Mouse (Mus musculus) liver, postnatal 0 days (tissue): ENCODE measurements at regions not wholly inside any gene's neighbourhood (a gene's known extent, or its start where the extent isn't known, plus 50 kb on each side); places are given as distances from the start of the nearest gene placed in this dataset.

Experiments used
- CTCF ChIP-seq: sonication (generic); IDR thresholded peaks from 2 replicates; pipeline ENCODE4 v1.5.1; 2016; ENCODE audit warnings: antibody characterized with exemption, low read depth
- EP300 ChIP-seq: IDR thresholded peaks from 2 replicates; pipeline ENCODE4 v1.6.1; 2016; ENCODE audit warnings: antibody characterized with exemption, low read depth, mild to moderate bottlenecking

DNA sequence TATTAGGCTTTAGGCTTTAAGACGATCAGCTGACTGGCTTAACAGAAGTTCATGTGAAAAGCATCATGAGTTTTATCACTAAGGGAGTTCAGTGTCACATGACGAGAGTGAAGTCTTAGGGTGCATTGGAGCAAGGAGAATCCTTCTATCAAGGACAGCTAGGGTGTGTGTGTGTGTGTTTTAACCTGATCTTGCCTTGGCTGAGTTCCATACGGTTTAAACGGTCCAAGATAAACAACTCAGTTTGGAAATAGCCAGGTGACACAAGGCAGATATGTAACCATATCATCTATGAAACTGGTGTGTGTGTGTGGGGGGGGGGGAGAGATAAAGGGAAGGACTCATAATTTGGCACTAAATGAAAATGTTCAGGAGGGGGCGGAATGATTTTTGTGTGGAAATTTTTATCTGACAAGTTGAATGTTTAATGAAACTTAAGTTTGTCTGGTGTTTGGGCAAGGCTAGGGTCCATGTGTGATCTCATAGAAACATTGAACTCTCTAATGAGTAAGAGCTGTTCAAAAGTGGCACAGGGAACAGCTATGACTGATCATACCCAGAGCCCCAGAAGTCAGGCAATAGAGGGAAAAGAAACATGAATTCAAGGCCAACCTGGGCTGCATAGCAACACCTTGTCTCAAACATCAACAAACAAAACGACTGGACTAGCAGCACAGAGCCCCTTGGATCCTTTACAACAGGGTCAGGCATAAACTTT is 132.2 kb upstream of the Map3k1 start:
- peak; percentile 42 for TF ChIP-seq CTCF
- TF ChIP-seq EP300: peak; percentile 100
